ENCODE assay signal across 8 mouse cellular contexts in genomic region chrX:99135523-99136258, GRCm38 (mm10). TPM values are rescaled to one million over a fixed set of nuclear protein-coding genes. Genes with fewer than 3 reads are reported as not detected.
A peak's percentile ranks its signal among the peaks of the same experiment; 100 is the strongest.
DNase-seq lines count a peak whose midpoint lies in the region; ATAC-seq and TF ChIP-seq lines count a peak whose summit lies in the region.

Gene Efnb1 (plus strand): TSS chrX:99136130.

- no peak for TF ChIP-seq CTCF in bone marrow macrophage, adult 2 months (IDR thresholded peaks at IDR 0.05; ENCODE audit: low read depth, low read length)

- peak; percentile 91 for DNase-seq in 416B (ENCODE audit: low read depth)
- DNase-seq in heart, embryonic 10.5 days (ENCODE audit: low spot score), result peak; percentile 93
- peak; percentile 86 for DNase-seq in liver
- DNase-seq in spleen, postnatal 4 days (ENCODE audit: low spot score in 2 of 2), result peak; percentile 78 to 79

- peak within 1 kb of the TSS; percentile 86 for H3K9ac ChIP-seq in kidney, embryonic 15.5 days

- ATAC-seq in erythroblast, adult 5-6 weeks (replicated peaks; ENCODE audit: low FRiP score, poor library complexity, severe bottlenecking), result peak; percentile 88
- peak; percentile 94 for ATAC-seq in kidney, embryonic 15.5 days (replicated peaks; ENCODE audit: low FRiP score)
- ATAC-seq in monocyte, adult 5-6 weeks (replicated peaks; ENCODE audit: insufficient number of reproducible peaks, low FRiP score, low TSS enrichment, poor library complexity, severe bottlenecking), result peak; percentile 92

- 28% methylated on average over 35 of the region's 35 CpGs for WGBS in heart, embryonic 10.5 days
- 19% methylated on average over 35 of the region's 35 CpGs for WGBS in kidney, embryonic 15.5 days

- peaks cover 85% of the 10 kb centered on the region for H3K27me3 ChIP-seq in heart, embryonic 10.5 days (ENCODE audit: insufficient read depth, poor library complexity, severe bottlenecking)
- H3K27me3 ChIP-seq in kidney, embryonic 15.5 days, result peaks cover 43% of the 10 kb centered on the region

- H3K9me3 ChIP-seq in heart, embryonic 10.5 days, result no peaks in the 10 kb centered on the region
- H3K9me3 ChIP-seq in kidney, embryonic 15.5 days (replicated peaks), result no peaks in the 10 kb centered on the region

- no peaks in the 10 kb centered on the region for H3K4me1 ChIP-seq in bone marrow macrophage, adult 2 months (ENCODE audit: control insufficient read depth, insufficient read depth, low read length)
- H3K4me1 ChIP-seq in heart, embryonic 10.5 days, result peaks cover 28% of the 10 kb centered on the region
- peaks cover 17% of the 10 kb centered on the region for H3K4me1 ChIP-seq in kidney, embryonic 15.5 days

- H3K27ac ChIP-seq in bone marrow macrophage, adult 2 months (ENCODE audit: insufficient read depth, low read depth, low read length), result no peak within 1 kb of the TSS
- peak within 1 kb of the TSS; percentile 90 for H3K27ac ChIP-seq in heart, embryonic 10.5 days
- peak within 1 kb of the TSS; percentile 88 for H3K27ac ChIP-seq in kidney, embryonic 15.5 days

- peak within 1 kb of the TSS; percentile 63 for H3K4me3 ChIP-seq in bone marrow macrophage, adult 2 months (ENCODE audit: insufficient read depth, low read length)
- H3K4me3 ChIP-seq in heart, embryonic 10.5 days, result peak within 1 kb of the TSS; percentile 71
- H3K4me3 ChIP-seq in kidney, embryonic 15.5 days (replicated peaks), result peak within 1 kb of the TSS; percentile 72

- peak within 1 kb of the TSS; percentile 68 for H3K4me2 ChIP-seq in kidney, embryonic 15.5 days

- H3K36me3 ChIP-seq in heart, embryonic 10.5 days, result no peaks in the 10 kb centered on the region
- H3K36me3 ChIP-seq in kidney, embryonic 15.5 days, result no peaks in the 10 kb centered on the region

- no peak for TF ChIP-seq POLR2A in bone marrow macrophage, adult 2 months (IDR thresholded peaks at IDR 0.05; ENCODE audit: borderline replicate concordance, low read depth, low read length)

RNA-seq across cellular contexts. Expression of gene Efnb1, which starts in this region (rescaled TPM):
- 1.9 and 2.7 TPM in 2 replicates for polyA plus RNA-seq in bone marrow macrophage, adult 2 months (2012; ENCODE audit: insufficient read depth, insufficient read length, missing spikeins)
- total RNA-seq in erythroblast, adult 5-6 weeks (2015; ENCODE audit: low replicate concordance), result 0.21 TPM in 1 of 2 replicates, not detected in the other
- 0.28 TPM in 1 of 2 replicates, not detected in the other for total RNA-seq in erythroblast, adult 5-6 weeks (2017; ENCODE audit: low replicate concordance)
- 20.3 and 33.1 TPM in 2 replicates for polyA plus RNA-seq in heart, embryonic 10.5 days (2016; fragmentation: Nextera tagmentation; extraction: Ambion mirVana)
- 62.1 and 69.5 TPM in 2 replicates for polyA plus RNA-seq in kidney, embryonic 15.5 days (2015; fragmentation: Nextera tagmentation; extraction: Ambion mirVana)
- total RNA-seq in monocyte, adult 5-6 weeks (2017), result 2.5 to 7.7 TPM (median 3.4 TPM) in 3 replicates

Comparison
In these comparisons a context has a peak if more than half of its experiments do, and no peak if none do; other contexts are left out.
1. Peak in ATAC-seq in erythroblast, adult 5-6 weeks; RNA of the gene not detected or under 1 TPM.